Mouse (Mus musculus) hindbrain, embryonic 13.5 days (tissue): ENCODE results near the gene L1td1. TPM values are rescaled to one million over a fixed set of nuclear protein-coding genes. Genes with fewer than 3 reads are reported as not detected.

Source experiments
- ATAC-seq: fragments of 200-750 bp; cut with Nextera tagmentation; 2 replicates; pipeline ENCODE4 v1.8.0; 2017; ENCODE audit warnings: moderate TSS enrichment; ENCODE audit not compliant: low FRiP score
- H3K27ac ChIP-seq: fragments of 300-500 bp; sonication (generic); 2 replicates; pipeline ENCODE4 v1.5.1; 2015; ENCODE audit warnings: inconsistent platforms, mild to moderate bottlenecking, moderate library complexity
- H3K27me3 ChIP-seq: fragments of 300-500 bp; sonication (generic); 2 replicates; pipeline ENCODE4 v1.6.1; 2015; ENCODE audit warnings: mild to moderate bottlenecking, inconsistent platforms
- H3K36me3 ChIP-seq: fragments of 300-500 bp; sonication (generic); 2 replicates; pipeline ENCODE4 v1.6.1; 2015; ENCODE audit warnings: mild to moderate bottlenecking, inconsistent platforms
- H3K4me1 ChIP-seq: fragments of 300-500 bp; sonication (generic); replicated peaks from 2 replicates; pipeline ENCODE4 v1.6.1; 2015; ENCODE audit warnings: inconsistent platforms
- H3K4me2 ChIP-seq: fragments of 300-500 bp; sonication (generic); 2 replicates; pipeline ENCODE4 v1.6.1; 2015; ENCODE audit warnings: inconsistent platforms, mild to moderate bottlenecking, moderate library complexity
- H3K4me3 ChIP-seq: fragments of 300-500 bp; sonication (generic); 2 replicates; pipeline ENCODE4 v1.5.1; 2015; ENCODE audit warnings: mild to moderate bottlenecking, inconsistent platforms
- H3K9ac ChIP-seq: fragments of 300-500 bp; sonication (generic); 2 replicates; pipeline ENCODE4 v1.6.1; 2015; ENCODE audit warnings: mild to moderate bottlenecking, inconsistent platforms
- H3K9me3 ChIP-seq: fragments of 300-500 bp; sonication (generic); 2 replicates; pipeline ENCODE4 v1.6.1; 2016; ENCODE audit warnings: inconsistent platforms
- WGBS: fragments of 180-500 bp; shearing (Covaris S2); methylation state at CpG from one replicate; pipeline ENCODE4 v1.1.7; 2015; 5-methylcytosine and 5-hydroxymethylcytosine counted together
- polyA plus RNA-seq: library from polyadenylated mRNA; unstranded; fragments of >200 nt; fragmentation: Nextera tagmentation; extraction: Ambion mirVana; gene quantifications from 2 replicates; pipeline ENCODE4 v1.2.1, GENCODE M21; 2015

L1td1 gene
- polyA plus RNA-seq, 1 experiment from 2014 or later = 0.14 TPM

DNA sequence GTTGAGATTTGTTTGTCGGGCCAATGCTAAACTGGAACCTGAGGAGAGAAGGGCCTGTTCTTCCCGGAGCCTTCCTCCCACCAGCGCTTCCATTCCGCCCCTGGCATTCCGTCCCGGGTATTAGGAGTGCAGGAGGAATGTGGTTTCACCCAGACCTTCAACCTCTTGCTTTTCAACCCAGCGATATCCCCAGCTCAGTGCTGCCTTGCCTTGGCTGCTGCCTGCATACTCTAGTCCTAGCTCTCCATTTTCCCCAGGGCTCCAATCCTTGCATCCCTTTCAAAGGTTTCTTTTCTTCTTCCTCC, 17.3 kb downstream of the L1td1 start:
- Histone ChIP-seq H3K27me3 (no peaks in the 10 kb centered on the region), H3K27ac (no peak overlapping the region), H3K9ac (no peak overlapping the region), H3K4me1 (no peaks in the 10 kb centered on the region), H3K36me3 (no peaks in the 10 kb centered on the region), H3K4me2 (no peak overlapping the region), H3K4me3 (no peak overlapping the region), H3K9me3 (no peaks in the 10 kb centered on the region)
- ATAC-seq = no peak
- 29% methylated on average over 7 of the region's 7 CpGs for WGBS

DNA sequence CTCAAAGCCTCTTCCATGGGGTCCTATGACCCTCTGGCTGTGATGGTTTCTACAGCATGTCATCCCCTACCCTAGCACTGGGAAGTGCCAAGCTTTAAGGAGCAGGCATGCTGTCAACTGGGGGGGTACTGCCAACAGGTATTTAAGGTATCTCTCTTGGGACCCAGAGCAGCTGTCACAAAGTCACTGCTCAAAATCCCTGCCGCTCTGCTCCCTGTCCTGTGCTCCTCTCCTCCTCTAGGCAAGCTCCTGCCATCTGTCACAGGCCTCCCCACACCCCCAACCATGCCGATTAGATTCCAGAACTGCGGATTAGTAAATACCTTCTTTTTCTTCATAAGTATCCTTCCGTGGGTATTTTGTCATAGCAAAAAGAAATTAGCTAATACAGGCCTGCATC, 27.9 kb downstream of the L1td1 start:
- H3K4me1 ChIP-seq = peaks cover 21% of the 10 kb centered on the region

DNA sequence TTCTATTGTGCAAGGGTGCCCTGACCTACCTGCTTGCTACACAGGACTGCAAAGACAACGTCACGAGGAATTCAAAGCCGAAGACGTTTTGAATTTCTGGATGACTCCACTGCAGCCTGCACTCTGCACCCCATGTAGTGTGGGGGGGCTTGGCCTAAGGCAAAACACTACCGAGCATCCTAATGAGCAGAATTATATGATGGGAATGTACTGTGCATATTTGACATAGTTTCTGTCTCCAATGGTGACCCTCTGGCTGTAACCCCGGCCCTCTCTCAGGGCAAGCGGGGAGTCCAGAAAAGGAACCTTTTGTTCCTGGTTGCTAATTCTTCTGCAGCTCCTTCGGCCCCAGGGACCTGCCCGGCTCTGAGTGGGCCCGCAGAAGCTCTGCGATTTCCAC, 29.6 kb downstream of the L1td1 start:
- ATAC-seq = no peak
- H3K4me3 ChIP-seq = no peak overlapping the region
- no peaks in the 10 kb centered on the region for H3K36me3 ChIP-seq
- WGBS = 22% methylated on average over 11 of the region's 11 CpGs
- H3K4me2 ChIP-seq = no peak overlapping the region
- peak overlapping the region; percentile 39; the same call in 1 of the 2 replicates for H3K9ac ChIP-seq
- H3K27ac ChIP-seq = no peak overlapping the region
- H3K4me1 ChIP-seq = peaks cover 22% of the 10 kb centered on the region
- no peaks in the 10 kb centered on the region for H3K9me3 ChIP-seq
- no peaks in the 10 kb centered on the region for H3K27me3 ChIP-seq

More for the DNA sequence above, 27.9 kb downstream of the L1td1 start:
- Histone ChIP-seq H3K9me3 (no peaks in the 10 kb centered on the region), H3K4me3 (no peak overlapping the region), H3K9ac (no peak overlapping the region), H3K36me3 (no peaks in the 10 kb centered on the region), H3K4me2 (no peak overlapping the region), H3K27ac (no peak overlapping the region), H3K27me3 (no peaks in the 10 kb centered on the region)
- ATAC-seq = no peak
- 73% methylated on average over 4 of the region's 4 CpGs for WGBS

DNA sequence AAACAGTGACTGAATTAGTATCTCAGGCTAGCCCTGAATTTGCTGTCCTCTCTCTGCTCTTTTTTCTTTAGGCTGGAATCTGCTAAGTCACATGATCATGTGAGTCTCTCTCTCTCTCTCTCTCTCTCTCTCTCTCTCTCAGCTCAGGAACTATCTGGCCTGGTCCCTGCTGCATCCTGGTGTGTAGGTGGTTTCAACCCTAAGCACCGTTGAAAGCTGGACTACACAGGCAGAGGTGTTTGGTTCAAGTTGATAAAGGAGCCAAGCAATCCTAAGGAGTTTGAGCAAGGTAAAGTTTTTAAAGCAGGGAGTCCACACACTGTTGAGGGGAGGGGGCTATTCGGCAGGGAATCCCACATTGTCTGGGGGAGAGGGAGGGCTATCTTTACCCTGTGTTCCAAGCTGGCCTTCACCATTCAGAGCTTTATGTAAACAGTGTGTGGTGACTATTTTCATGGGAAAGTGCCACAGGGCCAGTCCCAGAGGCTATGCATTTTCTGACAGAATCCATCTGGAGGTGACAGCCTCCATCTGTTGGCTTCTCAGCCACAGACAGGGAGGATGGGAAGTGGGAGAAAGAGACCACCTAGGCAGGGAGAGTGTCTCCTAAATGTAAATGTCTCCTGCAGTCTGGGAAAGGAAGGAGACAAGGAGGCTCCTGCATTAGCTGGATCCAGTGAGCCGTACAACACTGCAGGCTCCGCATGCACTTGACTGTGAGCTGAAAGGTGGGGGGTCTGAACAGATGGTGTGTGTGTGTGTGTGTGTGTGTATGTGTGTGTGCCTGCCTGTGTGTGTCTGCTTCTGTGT, 31.7 kb downstream of the L1td1 start:
- no peaks in the 10 kb centered on the region for H3K27me3 ChIP-seq
- H3K27ac ChIP-seq = peak overlapping the region; percentile 66; the same call in 1 of the 2 replicates
- H3K9ac ChIP-seq = no peak overlapping the region
- 39% methylated on average over 4 of the region's 4 CpGs for WGBS
- ATAC-seq = peak; percentile 67
- no peak overlapping the region for H3K4me2 ChIP-seq
- H3K9me3 ChIP-seq = no peaks in the 10 kb centered on the region
- no peaks in the 10 kb centered on the region for H3K36me3 ChIP-seq
- H3K4me3 ChIP-seq = no peak overlapping the region
- peaks cover 29% of the 10 kb centered on the region for H3K4me1 ChIP-seq

DNA sequence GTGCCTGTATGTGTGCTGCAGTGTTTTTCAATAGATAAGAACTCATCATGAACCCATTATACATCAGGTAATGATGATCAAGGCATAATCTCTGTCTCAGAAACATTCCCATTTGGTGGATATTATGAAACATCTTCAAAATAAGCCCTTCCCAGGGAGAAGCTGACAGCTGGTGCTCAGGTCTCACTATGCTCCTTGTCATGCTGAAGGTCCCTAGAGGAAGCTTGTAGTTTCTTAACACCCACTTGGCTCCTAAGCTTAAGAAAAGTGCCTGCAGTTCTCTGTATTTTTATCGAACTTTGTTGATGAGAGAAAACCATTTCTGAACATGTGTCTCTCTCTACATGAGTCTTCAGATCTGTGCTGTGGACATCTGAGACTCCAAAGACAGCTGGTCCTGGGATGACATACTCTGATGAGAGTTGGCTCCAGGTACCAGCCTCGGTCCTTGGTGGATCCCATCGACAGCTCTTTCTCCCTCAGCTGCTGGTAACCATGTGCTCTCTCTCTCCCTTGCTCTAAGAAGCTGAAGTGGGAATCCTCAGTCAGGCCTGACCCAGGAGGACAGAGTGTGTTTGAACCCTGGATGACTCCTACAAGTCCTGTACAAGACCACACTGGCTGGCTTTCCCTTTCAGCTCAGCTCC, 32.5 kb downstream of the L1td1 start:
- H3K9me3 ChIP-seq = no peaks in the 10 kb centered on the region
- H3K4me2 ChIP-seq = no peak overlapping the region
- no peak for ATAC-seq
- peaks cover 29% of the 10 kb centered on the region for H3K4me1 ChIP-seq
- H3K9ac ChIP-seq = no peak overlapping the region
- H3K36me3 ChIP-seq = no peaks in the 10 kb centered on the region
- no peak overlapping the region for H3K4me3 ChIP-seq
- H3K27me3 ChIP-seq = no peaks in the 10 kb centered on the region
- 81% methylated on average over 3 of the region's 3 CpGs for WGBS
- H3K27ac ChIP-seq = 0 out of 2 replicates have a peak overlapping the region, but pooled peaks have one; percentile 66

DNA sequence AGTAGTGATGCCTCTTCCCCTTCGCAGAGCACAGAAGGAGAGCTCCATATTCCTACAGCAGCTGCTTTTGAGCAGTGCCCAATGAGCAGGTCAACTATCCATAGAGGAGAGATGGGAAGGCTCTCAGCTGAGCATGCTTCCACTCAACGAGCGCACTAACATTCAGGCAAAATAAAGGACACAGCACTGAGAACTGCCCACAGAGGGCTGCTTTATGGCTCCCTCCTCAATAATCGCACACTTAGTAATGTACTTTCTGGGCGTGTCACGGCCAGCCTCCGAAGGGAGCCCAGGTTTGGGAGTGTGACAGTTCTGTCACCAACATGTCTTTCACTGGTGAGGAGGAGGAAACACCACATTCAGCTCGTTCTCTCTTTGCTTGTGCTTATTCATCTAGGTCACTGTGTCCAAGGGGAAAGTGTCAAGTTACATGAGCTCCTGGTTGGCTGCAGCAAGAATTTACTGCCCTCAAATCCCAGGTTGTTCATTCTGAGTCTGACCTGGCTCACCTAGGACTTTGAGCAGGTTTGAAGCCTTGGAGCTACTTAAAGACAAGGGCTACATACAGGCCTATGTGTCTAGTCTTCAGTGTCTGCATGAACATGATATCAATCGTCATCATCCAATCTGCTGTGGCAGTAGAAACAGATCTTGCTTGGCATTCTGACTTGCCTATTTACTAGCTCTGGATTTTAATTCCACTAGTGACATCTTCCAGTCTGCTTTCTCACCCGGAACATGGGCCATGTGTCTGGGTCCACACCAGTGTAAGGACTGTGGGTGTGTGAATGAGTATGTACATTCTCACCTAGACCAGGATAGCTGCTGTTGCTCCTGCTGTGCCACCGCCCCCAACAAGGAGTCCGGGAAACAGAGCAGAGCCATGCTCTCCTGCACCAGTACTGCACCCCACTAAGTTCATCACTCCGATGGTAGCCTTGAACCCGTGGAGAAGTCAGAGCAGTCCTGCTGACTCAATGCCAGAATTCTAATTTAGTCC, 40.9 kb downstream of the L1td1 start:
- ATAC-seq = no peak
- Histone ChIP-seq H3K9me3 (no peaks in the 10 kb centered on the region), H3K4me2 (no peak overlapping the region), H3K27ac (no peak overlapping the region), H3K27me3 (no peaks in the 10 kb centered on the region), H3K4me3 (no peak overlapping the region), H3K4me1 (no peaks in the 10 kb centered on the region), H3K9ac (no peak overlapping the region), H3K36me3 (no peaks in the 10 kb centered on the region)
- WGBS = 85% methylated on average over 14 of the region's 14 CpGs

DNA sequence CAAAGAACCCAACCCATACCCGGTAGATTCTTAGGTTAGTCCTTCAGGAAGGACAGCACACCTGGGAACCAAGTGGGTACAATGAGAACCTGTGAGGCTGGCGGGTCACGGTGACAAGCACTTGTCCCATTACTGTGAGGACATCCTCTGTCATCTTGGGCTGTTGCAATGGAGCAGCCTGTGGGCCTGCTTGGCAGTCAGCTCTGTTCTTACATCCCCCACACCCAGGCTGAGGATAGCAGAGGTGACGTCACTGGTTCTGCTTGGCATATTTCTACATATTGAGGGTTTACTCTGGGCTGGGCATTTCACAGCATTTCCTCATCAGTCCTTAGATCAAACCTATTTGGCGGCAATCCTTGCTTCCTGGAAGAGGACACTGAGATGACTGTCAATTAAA, 47.3 kb downstream of the L1td1 start:
- no peak overlapping the region for H3K27ac ChIP-seq
- H3K4me3 ChIP-seq = no peak overlapping the region
- H3K9me3 ChIP-seq = no peaks in the 10 kb centered on the region
- whole genome bisulfite sequencing = 95% methylated on average over 5 of the region's 5 CpGs
- peaks cover 11% of the 10 kb centered on the region for H3K4me1 ChIP-seq
- H3K4me2 ChIP-seq = no peak overlapping the region
- H3K9ac ChIP-seq = no peak overlapping the region
- ATAC-seq = no peak
- H3K27me3 ChIP-seq = peaks cover 5% of the 10 kb centered on the region
- no peaks in the 10 kb centered on the region for H3K36me3 ChIP-seq

DNA sequence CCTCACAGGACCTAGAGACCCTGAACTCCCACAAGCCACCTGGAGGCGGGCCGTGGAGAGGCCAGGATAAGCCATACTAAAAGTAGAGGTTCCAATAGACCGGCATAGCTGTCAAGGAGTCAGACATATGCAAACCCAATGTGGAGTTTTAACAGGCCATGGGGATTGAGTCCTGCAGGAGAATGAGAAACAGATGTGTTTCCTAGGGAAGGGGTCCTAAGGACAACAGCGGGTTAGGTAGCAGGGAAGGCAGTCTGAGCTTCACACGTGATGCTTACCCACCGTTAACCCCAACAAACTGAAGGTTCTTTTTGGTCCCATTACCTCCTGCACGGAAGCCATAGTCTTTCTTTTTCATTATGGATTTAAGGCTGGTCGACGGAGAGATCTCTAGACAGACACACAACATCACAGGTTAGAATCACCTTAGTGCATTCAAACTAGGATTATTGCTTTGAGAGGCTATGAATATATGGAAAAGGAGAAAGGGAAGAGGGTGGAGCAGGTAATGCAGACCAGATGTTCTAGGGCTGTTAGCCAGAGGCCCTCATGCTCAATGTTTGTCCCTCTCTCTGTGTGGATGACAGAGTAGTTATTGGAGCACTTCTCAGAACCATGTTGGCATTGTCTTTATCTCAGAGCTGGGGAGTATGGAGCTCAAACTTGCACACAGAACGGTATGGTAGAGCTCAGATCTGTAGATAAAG, 50.3 kb downstream of the L1td1 start:
- no peak overlapping the region for H3K4me3 ChIP-seq
- 90% methylated on average over 10 of the region's 10 CpGs for WGBS
- H3K4me1 ChIP-seq = peaks cover 11% of the 10 kb centered on the region
- no peaks in the 10 kb centered on the region for H3K9me3 ChIP-seq
- H3K36me3 ChIP-seq = no peaks in the 10 kb centered on the region
- H3K27ac ChIP-seq = no peak overlapping the region
- no peak overlapping the region for H3K4me2 ChIP-seq
- no peak overlapping the region for H3K9ac ChIP-seq
- H3K27me3 ChIP-seq = peaks cover 15% of the 10 kb centered on the region
- no peak for ATAC-seq

DNA sequence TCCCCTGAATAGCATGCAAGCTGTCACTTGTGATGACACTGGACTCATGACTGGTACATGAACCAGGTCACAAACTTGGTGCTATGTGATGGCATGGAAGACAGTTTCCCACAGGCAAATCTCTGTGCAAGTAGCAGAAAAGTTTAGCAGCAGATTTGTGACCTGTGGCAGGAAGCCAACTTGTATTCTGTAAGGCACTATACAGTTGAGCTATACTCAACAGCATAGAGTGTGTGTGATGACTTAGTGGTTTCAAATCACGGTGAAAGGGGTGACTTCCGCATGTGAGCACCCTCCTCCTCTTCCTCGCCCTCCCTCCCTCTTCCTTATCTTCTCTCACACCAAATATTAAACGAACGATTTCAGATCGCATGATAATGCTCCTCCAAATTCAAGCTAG, 50.9 kb downstream of the L1td1 start:
- Histone ChIP-seq H3K4me2 (no peak overlapping the region), H3K27ac (no peak overlapping the region), H3K9me3 (no peaks in the 10 kb centered on the region), H3K4me3 (no peak overlapping the region), H3K9ac (no peak overlapping the region), H3K36me3 (no peaks in the 10 kb centered on the region), H3K27me3 (peaks cover 15% of the 10 kb centered on the region), H3K4me1 (peaks cover 11% of the 10 kb centered on the region)
- ATAC-seq = no peak
- 88% methylated on average over 6 of the region's 6 CpGs for WGBS

DNA sequence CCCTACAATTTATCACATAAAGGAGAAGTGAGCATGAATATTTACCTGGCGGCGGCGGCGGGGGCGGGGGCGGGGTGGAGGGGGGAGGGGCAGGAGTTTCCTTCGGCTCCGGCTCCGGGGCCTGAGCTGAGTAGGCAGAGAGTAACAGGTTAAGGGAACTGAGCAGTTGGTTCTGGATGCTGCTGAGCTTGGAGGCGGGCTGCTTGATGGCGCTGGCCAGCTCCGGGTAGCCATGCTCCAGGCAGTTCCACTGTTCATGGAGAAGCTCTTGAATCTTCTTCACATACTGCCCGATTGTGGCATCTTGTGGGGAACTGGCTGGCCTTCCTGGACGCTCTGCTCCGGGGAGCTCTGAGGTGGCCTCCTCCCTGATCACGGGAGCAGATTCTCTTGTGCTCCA, 51.7 kb downstream of the L1td1 start:
- no peaks in the 10 kb centered on the region for H3K9me3 ChIP-seq
- peak overlapping the region; percentile 36 for H3K4me2 ChIP-seq
- H3K36me3 ChIP-seq = no peaks in the 10 kb centered on the region
- peak overlapping the region; percentile 39 for H3K9ac ChIP-seq
- H3K4me1 ChIP-seq = peaks cover 11% of the 10 kb centered on the region
- no peak overlapping the region for H3K4me3 ChIP-seq
- H3K27me3 ChIP-seq = peaks cover 15% of the 10 kb centered on the region
- no peak; the same call in 1 of the 2 replicates for ATAC-seq
- WGBS = 16% methylated on average over 16 of the region's 16 CpGs
- H3K27ac ChIP-seq = no peak overlapping the region

DNA sequence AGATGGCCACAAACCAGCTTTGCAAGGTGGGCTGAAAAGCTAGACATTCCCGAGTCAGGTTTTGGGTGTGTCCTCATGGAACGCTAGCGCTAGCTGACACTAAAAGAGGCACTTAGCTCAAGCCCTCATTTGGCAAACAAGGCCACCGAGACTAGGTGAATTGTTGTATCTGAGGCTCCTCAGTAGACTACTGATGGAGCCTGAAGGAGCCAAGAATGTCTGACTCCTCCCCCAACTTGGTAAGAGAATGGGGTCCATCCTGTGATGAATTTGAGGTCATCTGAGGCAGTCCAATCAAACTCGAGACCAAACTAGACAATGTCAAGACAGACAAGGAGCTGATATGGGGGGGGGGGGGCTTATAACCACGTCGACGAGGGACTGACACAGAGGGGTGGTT, 59.3 kb downstream of the L1td1 start:
- no peak for ATAC-seq
- Histone ChIP-seq H3K4me3 (no peak overlapping the region), H3K27ac (no peak overlapping the region), H3K9me3 (no peaks in the 10 kb centered on the region), H3K9ac (no peak overlapping the region), H3K4me1 (peaks cover 19% of the 10 kb centered on the region), H3K4me2 (no peak overlapping the region), H3K36me3 (no peaks in the 10 kb centered on the region), H3K27me3 (0 out of 2 replicates have a peak, but pooled peaks cover 4% of the 10 kb centered on the region)
- 37% methylated on average over 8 of the region's 8 CpGs for WGBS
